Mouse (Mus musculus): Measurements from ENCODE around the gene Eef1akmt2. TPM values are rescaled to one million over a fixed set of nuclear protein-coding genes. Genes with fewer than 3 reads are reported as not detected.

Gene Eef1akmt2
- polyA plus RNA-seq, 1 experiment = 21.7 TPM

GRCm38 (mm10) chr7:132806926-132807857, 45.3 kb downstream of the Eef1akmt2 start:
- Histone ChIP-seq H3K27ac (ENCODE audit: insufficient read depth, low read depth, low read length) (no peak overlapping the region), H3K4me1 (ENCODE audit: control insufficient read depth, insufficient read depth, low read length) (peaks cover 76% of the 10 kb centered on the region), H3K4me3 (ENCODE audit: insufficient read depth, low read length) (no peak overlapping the region)
- no peak for TF ChIP-seq POLR2A (IDR thresholded peaks at IDR 0.05; ENCODE audit: borderline replicate concordance, low read depth, low read length)
- no peak for TF ChIP-seq CTCF (IDR thresholded peaks at IDR 0.05; ENCODE audit: low read depth, low read length)

GRCm38 (mm10) chr7:132806286-132806685, 46.2 kb downstream of the Eef1akmt2 start:
- Histone ChIP-seq H3K27ac (ENCODE audit: insufficient read depth, low read depth, low read length) (no peak overlapping the region), H3K4me1 (ENCODE audit: control insufficient read depth, insufficient read depth, low read length) (peaks cover 85% of the 10 kb centered on the region)
- TF ChIP-seq CTCF (IDR thresholded peaks at IDR 0.05; ENCODE audit: low read depth, low read length) (no peak), POLR2A (IDR thresholded peaks at IDR 0.05; ENCODE audit: borderline replicate concordance, low read depth, low read length) (no peak)

DNA sequence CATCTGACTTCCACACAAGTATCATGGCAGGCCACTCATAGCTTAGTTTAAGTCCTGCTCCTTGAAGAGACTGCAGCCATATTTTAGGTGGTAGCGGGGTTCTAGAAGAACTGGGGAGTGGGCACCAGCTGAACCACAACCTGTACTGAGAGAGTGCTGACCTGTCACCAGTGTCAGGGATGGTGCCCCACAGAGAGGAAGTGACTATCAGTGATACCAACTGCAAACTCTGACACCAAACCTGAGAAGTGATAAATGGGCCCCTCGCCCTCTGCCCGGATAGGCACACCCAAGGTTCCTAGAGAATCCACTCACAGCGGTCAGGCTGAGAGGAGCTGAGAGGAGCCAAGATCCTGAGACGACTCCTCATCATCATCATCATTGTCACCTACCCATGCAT, 47.5 kb downstream of the Eef1akmt2 start:
- peak overlapping the region; percentile 71 for H3K27ac ChIP-seq (ENCODE audit: insufficient read depth, low read depth, low read length)

More at GRCm38 (mm10) chr7:132806286-132806685, 46.2 kb downstream of the Eef1akmt2 start:
- H3K4me3 ChIP-seq (ENCODE audit: insufficient read depth, low read length) = no peak overlapping the region

DNA sequence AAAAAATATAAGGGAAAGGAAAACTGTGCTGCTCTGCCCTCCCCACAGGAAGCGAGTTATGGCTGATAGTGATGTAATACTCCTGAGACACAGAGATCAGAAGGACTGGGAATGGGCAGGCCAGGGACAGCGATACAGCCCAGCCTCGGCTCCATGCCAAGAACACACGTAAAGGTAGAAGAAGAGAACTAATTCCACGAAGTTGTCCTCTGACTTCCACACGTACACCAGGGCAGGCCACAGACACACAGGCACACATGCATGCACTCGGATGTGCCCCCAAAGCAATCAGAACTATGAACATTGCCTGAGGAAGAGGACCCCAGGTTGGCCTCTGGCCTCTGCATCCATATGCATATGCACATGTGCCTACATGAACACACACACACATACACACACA, 48.0 kb downstream of the Eef1akmt2 start:
- no peak for TF ChIP-seq CTCF (IDR thresholded peaks at IDR 0.05; ENCODE audit: low read depth, low read length)
- no peak for TF ChIP-seq POLR2A (IDR thresholded peaks at IDR 0.05; ENCODE audit: borderline replicate concordance, low read depth, low read length)
- Histone ChIP-seq H3K27ac (ENCODE audit: insufficient read depth, low read depth, low read length) (peak overlapping the region; percentile 71), H3K4me3 (ENCODE audit: insufficient read depth, low read length) (peak overlapping the region; percentile 24), H3K4me1 (ENCODE audit: control insufficient read depth, insufficient read depth, low read length) (peaks cover 89% of the 10 kb centered on the region)

More for the DNA sequence above, 47.5 kb downstream of the Eef1akmt2 start:
- TF ChIP-seq POLR2A (IDR thresholded peaks at IDR 0.05; ENCODE audit: borderline replicate concordance, low read depth, low read length) (no peak), CTCF (IDR thresholded peaks at IDR 0.05; ENCODE audit: low read depth, low read length) (no peak)
- Histone ChIP-seq H3K4me1 (ENCODE audit: control insufficient read depth, insufficient read depth, low read length) (peaks cover 89% of the 10 kb centered on the region), H3K4me3 (ENCODE audit: insufficient read depth, low read length) (no peak overlapping the region)

GRCm38 (mm10) chr7:132803962-132804361, 48.5 kb downstream of the Eef1akmt2 start:
- TF ChIP-seq CTCF (IDR thresholded peaks at IDR 0.05; ENCODE audit: low read depth, low read length) = no peak
- TF ChIP-seq POLR2A (IDR thresholded peaks at IDR 0.05; ENCODE audit: borderline replicate concordance, low read depth, low read length) = no peak
- H3K4me1 ChIP-seq (ENCODE audit: control insufficient read depth, insufficient read depth, low read length) = peaks cover 90% of the 10 kb centered on the region
- peak overlapping the region; percentile 71 for H3K27ac ChIP-seq (ENCODE audit: insufficient read depth, low read depth, low read length)
- H3K4me3 ChIP-seq (ENCODE audit: insufficient read depth, low read length) = no peak overlapping the region; the same call in 1 of the 2 replicates

GRCm38 (mm10) chr7:132803336-132803735, 49.1 kb downstream of the Eef1akmt2 start:
- H3K4me3 ChIP-seq (ENCODE audit: insufficient read depth, low read length) = no peak overlapping the region
- peak overlapping the region; percentile 7; the same call in 1 of the 2 replicates for H3K27ac ChIP-seq (ENCODE audit: insufficient read depth, low read depth, low read length)
- peaks cover 90% of the 10 kb centered on the region for H3K4me1 ChIP-seq (ENCODE audit: control insufficient read depth, insufficient read depth, low read length)
- TF ChIP-seq CTCF (IDR thresholded peaks at IDR 0.05; ENCODE audit: low read depth, low read length) = no peak
- no peak for TF ChIP-seq POLR2A (IDR thresholded peaks at IDR 0.05; ENCODE audit: borderline replicate concordance, low read depth, low read length)

- Histone ChIP-seq H3K4me3 (ENCODE audit: insufficient read depth, low read length) (no peak overlapping the region), H3K4me1 (ENCODE audit: control insufficient read depth, insufficient read depth, low read length) (peaks cover 88% of the 10 kb centered on the region), H3K27ac (ENCODE audit: insufficient read depth, low read depth, low read length) (no peak overlapping the region)
- TF ChIP-seq POLR2A (IDR thresholded peaks at IDR 0.05; ENCODE audit: borderline replicate concordance, low read depth, low read length) (no peak), CTCF (IDR thresholded peaks at IDR 0.05; ENCODE audit: low read depth, low read length) (no peak)
Measured at GRCm38 (mm10) chr7:132802691-132803090, 49.8 kb downstream of the Eef1akmt2 start.

DNA sequence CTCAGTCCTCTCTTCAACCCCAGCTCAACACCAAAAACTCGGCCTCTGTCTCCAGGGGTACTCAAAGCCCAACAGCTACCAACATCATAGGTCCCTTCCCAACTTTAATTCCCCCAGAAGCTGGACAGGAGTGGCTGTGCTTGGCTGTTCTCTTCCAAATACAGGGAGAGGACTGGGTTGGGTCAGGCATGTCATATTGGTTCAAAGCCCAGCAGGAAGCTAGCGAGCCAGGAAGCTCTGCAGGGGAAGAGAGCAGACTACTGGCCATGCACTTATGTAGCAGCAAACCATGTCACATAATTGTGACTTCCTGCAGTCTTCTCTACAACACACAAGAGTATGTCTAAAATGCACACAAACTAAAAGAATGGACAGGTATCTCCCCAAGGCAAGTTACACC, 50.4 kb downstream of the Eef1akmt2 start:
- no peak for TF ChIP-seq POLR2A (IDR thresholded peaks at IDR 0.05; ENCODE audit: borderline replicate concordance, low read depth, low read length)
- TF ChIP-seq CTCF (IDR thresholded peaks at IDR 0.05; ENCODE audit: low read depth, low read length) = no peak
- Histone ChIP-seq H3K4me1 (ENCODE audit: control insufficient read depth, insufficient read depth, low read length) (peaks cover 82% of the 10 kb centered on the region), H3K4me3 (ENCODE audit: insufficient read depth, low read length) (no peak overlapping the region), H3K27ac (ENCODE audit: insufficient read depth, low read depth, low read length) (no peak overlapping the region)

DNA sequence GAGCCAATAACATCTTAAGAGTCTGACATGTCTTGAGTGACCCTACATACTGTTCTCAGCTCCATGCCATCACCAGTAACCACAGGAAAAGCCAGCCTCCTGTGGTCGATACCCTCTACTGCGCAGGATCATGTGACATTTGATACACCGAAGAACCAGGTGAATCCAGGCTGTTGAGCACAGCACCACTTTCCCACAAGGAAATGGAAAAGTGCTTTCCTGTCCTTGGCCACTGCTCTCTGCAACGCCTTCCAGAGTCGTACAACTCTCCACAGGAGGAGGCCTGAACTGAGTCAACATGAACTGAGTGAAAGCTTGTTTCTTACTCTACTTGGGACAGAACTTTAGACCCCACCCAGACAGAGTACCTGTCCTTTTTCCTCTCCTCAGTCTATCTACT, 51.0 kb downstream of the Eef1akmt2 start:
- no peak overlapping the region for H3K4me3 ChIP-seq (ENCODE audit: insufficient read depth, low read length)
- H3K27ac ChIP-seq (ENCODE audit: insufficient read depth, low read depth, low read length) = no peak overlapping the region
- peaks cover 80% of the 10 kb centered on the region for H3K4me1 ChIP-seq (ENCODE audit: control insufficient read depth, insufficient read depth, low read length)
- no peak for TF ChIP-seq CTCF (IDR thresholded peaks at IDR 0.05; ENCODE audit: low read depth, low read length)
- no peak for TF ChIP-seq POLR2A (IDR thresholded peaks at IDR 0.05; ENCODE audit: borderline replicate concordance, low read depth, low read length)

DNA sequence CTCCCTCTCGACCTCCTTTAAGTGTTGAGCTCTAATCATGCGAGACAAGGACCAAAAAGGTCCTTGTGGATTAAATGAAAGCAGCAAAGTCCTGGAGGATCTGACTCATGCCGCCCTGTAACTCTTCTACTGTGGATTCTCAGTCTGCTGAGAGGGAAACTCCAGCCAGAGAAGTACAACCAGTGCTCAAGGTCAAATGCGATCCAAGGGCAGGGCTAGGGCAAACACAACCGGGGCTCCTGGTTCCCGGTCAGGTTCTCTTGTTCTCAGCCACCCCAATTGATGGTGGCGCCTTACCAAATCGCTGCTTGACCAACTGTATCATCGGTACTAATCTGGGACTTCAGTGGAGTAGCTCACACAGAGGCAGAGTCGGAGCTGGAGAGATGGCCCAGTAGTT, 51.6 kb downstream of the Eef1akmt2 start:
- H3K4me3 ChIP-seq (ENCODE audit: insufficient read depth, low read length) = no peak overlapping the region
- no peak overlapping the region for H3K27ac ChIP-seq (ENCODE audit: insufficient read depth, low read depth, low read length)
- TF ChIP-seq POLR2A (IDR thresholded peaks at IDR 0.05; ENCODE audit: borderline replicate concordance, low read depth, low read length) (no peak), CTCF (IDR thresholded peaks at IDR 0.05; ENCODE audit: low read depth, low read length) (no peak)
- peaks cover 74% of the 10 kb centered on the region for H3K4me1 ChIP-seq (ENCODE audit: control insufficient read depth, insufficient read depth, low read length)

Measured in bone marrow macrophage, adult 2 months (primary cell).